Mouse (Mus musculus): ENCODE data around the gene Zfp451.

DNA sequence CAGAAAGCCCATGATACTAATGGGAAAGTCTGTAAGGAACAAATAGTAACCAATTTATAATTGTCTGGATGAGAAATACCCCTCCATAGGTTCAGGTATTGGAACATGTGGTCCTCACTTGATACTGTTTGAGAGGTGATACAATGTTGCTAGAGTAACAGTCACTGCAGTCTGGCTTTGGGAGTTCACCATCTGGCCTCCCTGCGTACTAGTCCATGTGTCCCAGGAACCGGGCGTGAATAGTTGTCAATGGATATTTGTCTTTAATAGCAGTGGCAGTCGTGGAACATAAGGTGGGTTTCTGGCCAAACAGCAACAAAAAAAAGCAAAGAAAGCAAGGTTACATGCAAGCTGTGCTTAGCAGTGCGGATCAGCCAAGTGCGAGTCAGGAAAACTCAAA is 29.4 kb upstream of the Zfp451 start:
- no peak for TF ChIP-seq POLR2A (IDR thresholded peaks at IDR 0.05; ENCODE audit: insufficient read depth, low read depth, low read length)
- TF ChIP-seq CTCF (IDR thresholded peaks at IDR 0.05; ENCODE audit: insufficient read depth, low read depth, low read length) = no peak

Data from olfactory bulb, adult 2 months (tissue).